Mouse (Mus musculus): ENCODE measurements around the gene Pcbp3. TPM values are rescaled to one million over a fixed set of nuclear protein-coding genes. Genes with fewer than 3 reads are reported as not detected.

Pcbp3 gene
- total and polyA plus RNA-seq, 3 experiments: 3.8 to 4.9 (median 3.8) TPM

GRCm38 (mm10) chr10:76789885-76790284, 171.8 kb downstream of the Pcbp3 start:
- TF ChIP-seq EP300 (IDR thresholded peaks at IDR 0.05; ENCODE audit: insufficient read depth, low read depth, low read length) (no peak), CTCF (IDR thresholded peaks at IDR 0.05) (no peak), POLR2A (IDR thresholded peaks at IDR 0.05; ENCODE audit: insufficient read depth, low read depth, low read length) (no peak)
- H3K27me3 ChIP-seq (ENCODE audit: control insufficient read depth, insufficient read depth, low read length): no peaks in the 10 kb centered on the region
- no peak overlapping the region for H3K4me3 ChIP-seq
- H3K36me3 ChIP-seq (ENCODE audit: control insufficient read depth, insufficient read depth, low read length): no peaks in the 10 kb centered on the region
- no peak overlapping the region for H3K27ac ChIP-seq
- DNase-seq: no peak
- intact Hi-C loops (cut with DNase I): loop anchor here (2.0 kb wide), 1 partner anchor 231 kb away; no protein-coding TSS in a partner anchor
- H3K79me2 ChIP-seq (replicated peaks; ENCODE audit: control insufficient read depth, insufficient read depth, low read length): no peaks in the 10 kb centered on the region
- H3K4me1 ChIP-seq (ENCODE audit: control insufficient read depth, insufficient read depth, low read length): no peaks in the 10 kb centered on the region; the same call in 1 of the 2 replicates
- 76% methylated on average over 4 of the region's 4 CpGs for WGBS
- H3K9ac ChIP-seq (ENCODE audit: low read depth, low read length): no peak overlapping the region

- WGBS: 89% methylated on average over 6 of the region's 6 CpGs
- no peaks in the 10 kb centered on the region for H3K36me3 ChIP-seq (ENCODE audit: control insufficient read depth, insufficient read depth, low read length)
- no peak overlapping the region for H3K27ac ChIP-seq
- no peaks in the 10 kb centered on the region; the same call in 1 of the 2 replicates for H3K4me1 ChIP-seq (ENCODE audit: control insufficient read depth, insufficient read depth, low read length)
- H3K4me3 ChIP-seq: no peak overlapping the region
- H3K79me2 ChIP-seq (replicated peaks; ENCODE audit: control insufficient read depth, insufficient read depth, low read length): no peaks in the 10 kb centered on the region
- no peak overlapping the region for H3K9ac ChIP-seq (ENCODE audit: low read depth, low read length)
- no peaks in the 10 kb centered on the region for H3K27me3 ChIP-seq (ENCODE audit: control insufficient read depth, insufficient read depth, low read length)
- intact Hi-C loops (cut with DNase I): no loop called here
- DNase-seq: no peak
- TF ChIP-seq POLR2A (IDR thresholded peaks at IDR 0.05; ENCODE audit: insufficient read depth, low read depth, low read length): no peak
- no peak for TF ChIP-seq CTCF (IDR thresholded peaks at IDR 0.05)
- no peak for TF ChIP-seq EP300 (IDR thresholded peaks at IDR 0.05; ENCODE audit: insufficient read depth, low read depth, low read length)
These were observed 176.4 kb downstream of the Pcbp3 start for GRCm38 (mm10) chr10:76785312-76785711.

- Histone ChIP-seq H3K9ac (ENCODE audit: low read depth, low read length) (no peak overlapping the region), H3K36me3 (ENCODE audit: control insufficient read depth, insufficient read depth, low read length) (no peaks in the 10 kb centered on the region), H3K27ac (no peak overlapping the region), H3K4me3 (no peak overlapping the region), H3K4me1 (ENCODE audit: control insufficient read depth, insufficient read depth, low read length) (no peaks in the 10 kb centered on the region), H3K27me3 (ENCODE audit: control insufficient read depth, insufficient read depth, low read length) (no peaks in the 10 kb centered on the region), H3K79me2 (replicated peaks; ENCODE audit: control insufficient read depth, insufficient read depth, low read length) (no peaks in the 10 kb centered on the region)
- 88% methylated on average over 5 of the region's 5 CpGs for WGBS
- TF ChIP-seq CTCF (IDR thresholded peaks at IDR 0.05): no peak
- no peak for TF ChIP-seq EP300 (IDR thresholded peaks at IDR 0.05; ENCODE audit: insufficient read depth, low read depth, low read length)
- no peak for TF ChIP-seq POLR2A (IDR thresholded peaks at IDR 0.05; ENCODE audit: insufficient read depth, low read depth, low read length)
- intact Hi-C loops (cut with DNase I): no loop called here
- no peak for DNase-seq
These were observed 182.5 kb downstream of the Pcbp3 start for GRCm38 (mm10) chr10:76779225-76779624.

- TF ChIP-seq POLR2A (IDR thresholded peaks at IDR 0.05; ENCODE audit: insufficient read depth, low read depth, low read length) (no peak), EP300 (IDR thresholded peaks at IDR 0.05; ENCODE audit: insufficient read depth, low read depth, low read length) (no peak), CTCF (IDR thresholded peaks at IDR 0.05) (no peak)
- H3K4me3 ChIP-seq: no peak overlapping the region
- DNase-seq: no peak
- H3K27ac ChIP-seq: no peak overlapping the region
- no peaks in the 10 kb centered on the region for H3K36me3 ChIP-seq (ENCODE audit: control insufficient read depth, insufficient read depth, low read length)
- intact Hi-C loops (cut with DNase I): no loop called here
- H3K79me2 ChIP-seq (replicated peaks; ENCODE audit: control insufficient read depth, insufficient read depth, low read length): no peaks in the 10 kb centered on the region
- H3K4me1 ChIP-seq (ENCODE audit: control insufficient read depth, insufficient read depth, low read length): no peaks in the 10 kb centered on the region
- H3K9ac ChIP-seq (ENCODE audit: low read depth, low read length): no peak overlapping the region
- no peaks in the 10 kb centered on the region for H3K27me3 ChIP-seq (ENCODE audit: control insufficient read depth, insufficient read depth, low read length)
- WGBS: 85% methylated on average over 3 of the region's 3 CpGs
These were observed 190.1 kb downstream of the Pcbp3 start for GRCm38 (mm10) chr10:76771624-76772023.

GRCm38 (mm10) chr10:76771086-76771485, 190.6 kb downstream of the Pcbp3 start:
- no peak for DNase-seq
- 73% methylated on average over 5 of the region's 5 CpGs for WGBS
- no peaks in the 10 kb centered on the region for H3K79me2 ChIP-seq (replicated peaks; ENCODE audit: control insufficient read depth, insufficient read depth, low read length)
- no peaks in the 10 kb centered on the region for H3K27me3 ChIP-seq (ENCODE audit: control insufficient read depth, insufficient read depth, low read length)
- no peak overlapping the region for H3K27ac ChIP-seq
- TF ChIP-seq EP300 (IDR thresholded peaks at IDR 0.05; ENCODE audit: insufficient read depth, low read depth, low read length) (no peak), CTCF (IDR thresholded peaks at IDR 0.05) (no peak), POLR2A (IDR thresholded peaks at IDR 0.05; ENCODE audit: insufficient read depth, low read depth, low read length) (no peak)
- no peaks in the 10 kb centered on the region for H3K4me1 ChIP-seq (ENCODE audit: control insufficient read depth, insufficient read depth, low read length)
- intact Hi-C loops (cut with DNase I): no loop called here
- no peak overlapping the region for H3K9ac ChIP-seq (ENCODE audit: low read depth, low read length)
- no peaks in the 10 kb centered on the region for H3K36me3 ChIP-seq (ENCODE audit: control insufficient read depth, insufficient read depth, low read length)
- no peak overlapping the region for H3K4me3 ChIP-seq

- no peak for TF ChIP-seq EP300 (IDR thresholded peaks at IDR 0.05; ENCODE audit: insufficient read depth, low read depth, low read length)
- TF ChIP-seq POLR2A (IDR thresholded peaks at IDR 0.05; ENCODE audit: insufficient read depth, low read depth, low read length): no peak
- no peak for TF ChIP-seq CTCF (IDR thresholded peaks at IDR 0.05)
- no peaks in the 10 kb centered on the region for H3K79me2 ChIP-seq (replicated peaks; ENCODE audit: control insufficient read depth, insufficient read depth, low read length)
- no peak overlapping the region for H3K4me3 ChIP-seq
- H3K36me3 ChIP-seq (ENCODE audit: control insufficient read depth, insufficient read depth, low read length): no peaks in the 10 kb centered on the region
- H3K27ac ChIP-seq: no peak overlapping the region
- H3K27me3 ChIP-seq (ENCODE audit: control insufficient read depth, insufficient read depth, low read length): no peaks in the 10 kb centered on the region
- DNase-seq: no peak
- intact Hi-C loops (cut with DNase I): no loop called here
- H3K4me1 ChIP-seq (ENCODE audit: control insufficient read depth, insufficient read depth, low read length): no peaks in the 10 kb centered on the region
- WGBS: 90% methylated on average over 6 of the region's 6 CpGs
- H3K9ac ChIP-seq (ENCODE audit: low read depth, low read length): no peak overlapping the region
These were observed 192.1 kb downstream of the Pcbp3 start for GRCm38 (mm10) chr10:76769581-76769980.

All from heart, adult 2 months (tissue).